Comparison of ENCODE assay signal across 21 mouse cellular contexts in genomic region chr4:64037513-64037912, GRCm38 (mm10). TPM values are rescaled to one million over a fixed set of nuclear protein-coding genes. Genes with fewer than 3 reads are reported as not detected.
DNase-seq lines count a peak whose midpoint lies in the region; ATAC-seq lines count a peak whose summit lies in the region.
"Had no signal": no experiment of that assay in that cellular context is flagged by ENCODE, and none has a peak within 500 bp of the region (broad histone marks: within the 10 kb centered on the region; RNA-seq: fewer than 3 reads in every experiment).

No protein-coding gene starts in this region.

- WGBS in limb, embryonic 12.5 days, result 79% methylated on average over 2 of the region's 2 CpGs
- WGBS in limb, embryonic 10.5 days, result 91% methylated on average over 2 of the region's 2 CpGs
- WGBS in limb, embryonic 15.5 days, result 59% methylated on average over 2 of the region's 2 CpGs
- WGBS in lung, embryonic 16.5 days, result 41% methylated on average over 2 of the region's 2 CpGs
- 86% methylated on average over 2 of the region's 2 CpGs for WGBS in kidney, embryonic 16.5 days

- no peak overlapping the region for H3K4me2 ChIP-seq in limb, embryonic 12.5 days
- H3K4me2 ChIP-seq in limb, embryonic 15.5 days, result no peak overlapping the region
- no peak overlapping the region for H3K4me2 ChIP-seq in lung, embryonic 16.5 days (ENCODE audit: low read depth, low read length)
- no peak overlapping the region for H3K4me2 ChIP-seq in kidney, embryonic 16.5 days (replicated peaks; ENCODE audit: low read depth, low read length)
- H3K4me2 ChIP-seq: embryonic facial prominence, embryonic 15.5 days; forebrain, embryonic 15.5 days; heart, embryonic 11.5 days; heart, embryonic 15.5 days; hindbrain, embryonic 14.5 days had no signal

- 0 out of 2 replicates have a peak overlapping the region, but pooled peaks have one; percentile 12 for H3K27ac ChIP-seq in limb, embryonic 12.5 days
- H3K27ac ChIP-seq in limb, embryonic 10.5 days, result no peak overlapping the region
- H3K27ac ChIP-seq in limb, embryonic 15.5 days, result no peak overlapping the region
- H3K27ac ChIP-seq in lung, embryonic 16.5 days (ENCODE audit: low read length), result peak overlapping the region; percentile 81
- H3K27ac ChIP-seq in kidney, embryonic 16.5 days (ENCODE audit: low read length), result no peak overlapping the region
- H3K27ac ChIP-seq: embryonic facial prominence, embryonic 15.5 days; forebrain, embryonic 15.5 days; heart, adult 2 months; heart, embryonic 15.5 days; hindbrain, embryonic 10.5 days; hindbrain, embryonic 14.5 days had no signal

- H3K4me3 ChIP-seq in limb, embryonic 12.5 days (replicated peaks), result no peak overlapping the region
- no peak overlapping the region for H3K4me3 ChIP-seq in limb, embryonic 10.5 days
- H3K4me3 ChIP-seq in limb, embryonic 15.5 days, result no peak overlapping the region
- no peak overlapping the region for H3K4me3 ChIP-seq in lung, embryonic 16.5 days (ENCODE audit: low read length)
- no peak overlapping the region for H3K4me3 ChIP-seq in kidney, embryonic 16.5 days (ENCODE audit: low read length)
- H3K4me3 ChIP-seq: embryonic facial prominence, embryonic 15.5 days; forebrain, embryonic 15.5 days; heart, adult 2 months; heart, embryonic 15.5 days; hindbrain, embryonic 10.5 days had no signal

- DNase-seq in limb, embryonic 10.5 days (ENCODE audit: low spot score), result no peak
- peak; percentile 71 for DNase-seq in lung, postnatal 36 days
- no peak for DNase-seq in kidney, adult 18-20 months
- DNase-seq: adrenal gland, postnatal 14 days; cerebellum, adult 18-20 months; cerebellum, adult 9-11 months; cerebellum, postnatal 36 days; heart, adult 2 months had no signal

- no peaks in the 10 kb centered on the region for H3K9me3 ChIP-seq in limb, embryonic 12.5 days
- no peaks in the 10 kb centered on the region for H3K9me3 ChIP-seq in limb, embryonic 10.5 days (replicated peaks)
- H3K9me3 ChIP-seq in limb, embryonic 15.5 days, result no peaks in the 10 kb centered on the region
- no peaks in the 10 kb centered on the region for H3K9me3 ChIP-seq in lung, embryonic 16.5 days (ENCODE audit: control insufficient read depth, low read length)
- H3K9me3 ChIP-seq in kidney, embryonic 16.5 days (ENCODE audit: low read length), result 0 out of 2 replicates have a peak, but pooled peaks cover 4% of the 10 kb centered on the region
- H3K9me3 ChIP-seq: embryonic facial prominence, embryonic 15.5 days; forebrain, embryonic 15.5 days; heart, embryonic 15.5 days; hindbrain, embryonic 10.5 days had no signal

- H3K27me3 ChIP-seq in limb, embryonic 12.5 days, result no peaks in the 10 kb centered on the region
- no peaks in the 10 kb centered on the region for H3K27me3 ChIP-seq in limb, embryonic 10.5 days (ENCODE audit: low read depth, poor library complexity, severe bottlenecking)
- H3K27me3 ChIP-seq in limb, embryonic 15.5 days, result no peaks in the 10 kb centered on the region
- no peaks in the 10 kb centered on the region for H3K27me3 ChIP-seq in lung, embryonic 16.5 days (ENCODE audit: control insufficient read depth, insufficient read depth, low read depth, low read length)
- H3K27me3 ChIP-seq in kidney, embryonic 16.5 days (ENCODE audit: insufficient read depth, low read length), result no peaks in the 10 kb centered on the region
- H3K27me3 ChIP-seq: CH12.LX; embryonic facial prominence, embryonic 15.5 days; forebrain, embryonic 15.5 days; Patski had no signal

- no peak for ATAC-seq in limb, embryonic 12.5 days (ENCODE audit: insufficient number of reproducible peaks, insufficient read depth, low FRiP score, low TSS enrichment, low read depth)
- ATAC-seq in limb, embryonic 15.5 days (ENCODE audit: insufficient number of reproducible peaks, low FRiP score, low TSS enrichment, low read depth), result peak; percentile 67; the same call in 1 of the 2 replicates
- ATAC-seq in lung, embryonic 16.5 days (ENCODE audit: low read depth), result peak; percentile 93
- no peak for ATAC-seq in kidney, embryonic 16.5 days (ENCODE audit: low FRiP score, low TSS enrichment)
- ATAC-seq: activated CD4-positive, CD25-positive, alpha-beta regulatory T cell, adult 4 months; forebrain, embryonic 15.5 days; Patski had no signal

- no peaks in the 10 kb centered on the region for H3K36me3 ChIP-seq in limb, embryonic 12.5 days
- H3K36me3 ChIP-seq in limb, embryonic 10.5 days, result no peaks in the 10 kb centered on the region
- H3K36me3 ChIP-seq in limb, embryonic 15.5 days, result 0 out of 2 replicates have a peak, but pooled peaks cover 3% of the 10 kb centered on the region
- H3K36me3 ChIP-seq in lung, embryonic 16.5 days (ENCODE audit: control insufficient read depth, insufficient read depth, low read length), result 0 out of 2 replicates have a peak, but pooled peaks cover 2% of the 10 kb centered on the region
- no peaks in the 10 kb centered on the region for H3K36me3 ChIP-seq in kidney, embryonic 16.5 days (ENCODE audit: insufficient read depth, low read length)
- H3K36me3 ChIP-seq: embryonic facial prominence, embryonic 15.5 days; forebrain, embryonic 15.5 days; heart, embryonic 15.5 days; hindbrain, embryonic 10.5 days had no signal

- H3K9ac ChIP-seq in limb, embryonic 12.5 days (replicated peaks), result no peak overlapping the region
- no peak overlapping the region for H3K9ac ChIP-seq in limb, embryonic 15.5 days
- no peak overlapping the region for H3K9ac ChIP-seq in lung, embryonic 16.5 days (ENCODE audit: low read length)
- no peak overlapping the region for H3K9ac ChIP-seq in kidney, embryonic 16.5 days (replicated peaks; ENCODE audit: low read length)
- H3K9ac ChIP-seq: embryonic facial prominence, embryonic 15.5 days; forebrain, embryonic 15.5 days; heart, embryonic 15.5 days; hindbrain, embryonic 14.5 days had no signal

- 0 out of 2 replicates have a peak, but pooled peaks cover under 1% of the 10 kb centered on the region for H3K4me1 ChIP-seq in limb, embryonic 12.5 days (replicated peaks)
- H3K4me1 ChIP-seq in limb, embryonic 10.5 days, result no peaks in the 10 kb centered on the region
- H3K4me1 ChIP-seq in limb, embryonic 15.5 days, result no peaks in the 10 kb centered on the region; the same call in 1 of the 2 replicates
- H3K4me1 ChIP-seq in lung, embryonic 16.5 days (replicated peaks; ENCODE audit: control insufficient read depth, insufficient read depth, low read length), result no peaks in the 10 kb centered on the region
- no peaks in the 10 kb centered on the region for H3K4me1 ChIP-seq in kidney, embryonic 16.5 days (ENCODE audit: insufficient read depth, low read length)
- H3K4me1 ChIP-seq: forebrain, embryonic 15.5 days; heart, embryonic 15.5 days; hindbrain, embryonic 10.5 days had no signal

RNA-seq across cellular contexts. Expression of gene Tnc, which starts 9.3 kb away (rescaled TPM):
- 28.1 and 34.0 TPM in 2 replicates for polyA plus RNA-seq in limb, embryonic 12.5 days (2016; fragmentation: Nextera tagmentation; extraction: Ambion mirVana)
- 5.0 and 10.2 TPM in 2 replicates for polyA plus RNA-seq in limb, embryonic 10.5 days (2016; fragmentation: Nextera tagmentation; extraction: Ambion mirVana)
- polyA plus RNA-seq in limb, embryonic 15.5 days (2015; fragmentation: Nextera tagmentation; extraction: Ambion mirVana), result 60.0 and 61.3 TPM in 2 replicates
- 41.8 and 45.2 TPM in 2 replicates for polyA plus RNA-seq in lung, embryonic 16.5 days (2015; fragmentation: Nextera tagmentation; extraction: Ambion mirVana)
- 21.6 and 23.1 TPM in 2 replicates for polyA plus RNA-seq in kidney, embryonic 16.5 days (2015; fragmentation: Nextera tagmentation; extraction: Ambion mirVana)

Comparison
In these comparisons a context has a peak if more than half of its experiments do, and no peak if none do; other contexts are left out.
1. ATAC-seq: peak in limb, embryonic 15.5 days (single experiment) and lung, embryonic 16.5 days (single experiment); none in limb, embryonic 12.5 days (single experiment) and kidney, embryonic 16.5 days (single experiment).
2. H3K27ac ChIP-seq: peak in limb, embryonic 12.5 days (single experiment) and lung, embryonic 16.5 days (single experiment); none in limb, embryonic 10.5 days (single experiment), limb, embryonic 15.5 days (single experiment) and kidney, embryonic 16.5 days (single experiment).